Mouse (Mus musculus) urinary bladder, postnatal 14 days (tissue): ENCODE results near the gene Cers1.

Experiments used
- DNase-seq: peaks from one replicate; pipeline ENCODE4 v3.0.0; 2021; ENCODE audit warnings: low spot score

Gene Cers1

GRCm38 (mm10) chr8:70316511-70317504, 1.2 kb downstream of the Cers1 start:
- DNase-seq: peak; percentile 26

- no peak for DNase-seq
These were observed 2.3 kb downstream of the Cers1 start for GRCm38 (mm10) chr8:70317872-70318271.

GRCm38 (mm10) chr8:70323716-70324115, 8.1 kb downstream of the Cers1 start:
- DNase-seq: no peak

- no peak for DNase-seq
These were observed 11.9 kb downstream of the Cers1 start for GRCm38 (mm10) chr8:70327512-70327911.

- DNase-seq: no peak
These were observed 13.7 kb downstream of the Cers1 start, which contains the start of gene Gdf1 for GRCm38 (mm10) chr8:70329124-70329834. Gdf1 (plus strand) TSS chr8:70329817.

GRCm38 (mm10) chr8:70329835-70330740, 14.5 kb downstream of the Cers1 start:
- DNase-seq: no peak

GRCm38 (mm10) chr8:70330741-70331364, 15.3 kb downstream of the Cers1 start:
- no peak for DNase-seq

GRCm38 (mm10) chr8:70331526-70331925, 16.0 kb downstream of the Cers1 start:
- no peak for DNase-seq

GRCm38 (mm10) chr8:70332070-70332877, 16.7 kb downstream of the Cers1 start:
- peak; percentile 73 for DNase-seq

- DNase-seq: no peak
These were observed 17.3 kb downstream of the Cers1 start for GRCm38 (mm10) chr8:70332878-70333202.

- DNase-seq: no peak
These were observed 23.4 kb downstream of the Cers1 start for GRCm38 (mm10) chr8:70338931-70339330.

- no peak for DNase-seq
These were observed 25.1 kb downstream of the Cers1 start for GRCm38 (mm10) chr8:70340659-70341058.

- DNase-seq: no peak
These were observed 26.4 kb downstream of the Cers1 start for GRCm38 (mm10) chr8:70342007-70342406.

GRCm38 (mm10) chr8:70343076-70343475, 27.5 kb downstream of the Cers1 start:
- no peak for DNase-seq

GRCm38 (mm10) chr8:70343696-70344095, 28.1 kb downstream of the Cers1 start:
- no peak for DNase-seq

- no peak for DNase-seq
These were observed 28.7 kb downstream of the Cers1 start for GRCm38 (mm10) chr8:70344279-70344678.

- DNase-seq: no peak
These were observed 31.9 kb downstream of the Cers1 start for GRCm38 (mm10) chr8:70347443-70347842.

GRCm38 (mm10) chr8:70347860-70348420, 32.4 kb downstream of the Cers1 start:
- DNase-seq: no peak

- peak; percentile 52 for DNase-seq
These were observed 35.7 kb downstream of the Cers1 start for GRCm38 (mm10) chr8:70351035-70351999.
